ENCODE assay signal across 17 mouse cellular contexts in genomic region chr5:49356381-49356780, GRCm38 (mm10).
"Had no signal": no experiment of that assay in that cellular context is flagged by ENCODE, and none has a peak within 500 bp of the region (broad histone marks: within the 10 kb centered on the region; RNA-seq: fewer than 3 reads in every experiment).

No protein-coding gene starts in this region.

- H3K36me3 ChIP-seq: limb, embryonic 10.5 days; limb, embryonic 13.5 days; liver, embryonic 12.5 days; liver, embryonic 15.5 days; lung, embryonic 15.5 days had no signal

- H3K9ac ChIP-seq: limb, embryonic 13.5 days; liver, embryonic 12.5 days; liver, embryonic 15.5 days; lung, embryonic 15.5 days had no signal

- H3K27me3 ChIP-seq: limb, embryonic 13.5 days; liver, embryonic 12.5 days; liver, embryonic 15.5 days; lung, embryonic 15.5 days had no signal

- H3K27ac ChIP-seq: kidney, postnatal 0 days; layer of hippocampus, adult 2 months; limb, embryonic 10.5 days; limb, embryonic 13.5 days; liver, embryonic 12.5 days; liver, embryonic 15.5 days; lung, embryonic 15.5 days had no signal

- H3K4me2 ChIP-seq: limb, embryonic 13.5 days; liver, embryonic 12.5 days; liver, embryonic 15.5 days; lung, embryonic 15.5 days had no signal

- ATAC-seq: intestine, postnatal 0 days; liver, embryonic 12.5 days had no signal

- H3K4me3 ChIP-seq: layer of hippocampus, adult 2 months; limb, embryonic 10.5 days; limb, embryonic 13.5 days; liver, embryonic 12.5 days; liver, embryonic 15.5 days; lung, embryonic 15.5 days had no signal

- H3K9me3 ChIP-seq: limb, embryonic 10.5 days; liver, embryonic 15.5 days; lung, embryonic 15.5 days had no signal

- H3K4me1 ChIP-seq: limb, embryonic 10.5 days; limb, embryonic 13.5 days; liver, embryonic 12.5 days; liver, embryonic 15.5 days; lung, embryonic 15.5 days had no signal

- DNase-seq: kidney, adult 2 months; kidney, postnatal 25 days; layer of hippocampus, adult 9-11 months; liver; lung, adult 18-20 months; lung, postnatal 10 days; lung, postnatal 4 days; thymus, adult 18-20 months; thymus, postnatal 36 days had no signal
